Mouse (Mus musculus) cortical plate, adult 2 months (tissue): Measurements from ENCODE around the gene Crkl. TPM values are rescaled to one million over a fixed set of nuclear protein-coding genes. Genes with fewer than 3 reads are reported as not detected.

Experiments
- H3K27ac ChIP-seq: fragments of 200-500 bp; 2 replicates; pipeline ENCODE4 v1.5.1; 2012; ENCODE audit warnings: low read length, control low read depth, inconsistent platforms; ENCODE audit not compliant: insufficient read depth
- H3K4me1 ChIP-seq: fragments of 200-500 bp; 2 replicates; pipeline ENCODE4 v1.6.1; 2011; ENCODE audit warnings: low read length; ENCODE audit not compliant: control insufficient read depth, insufficient read depth
- H3K4me3 ChIP-seq: fragments of 200-500 bp; 2 replicates; pipeline ENCODE4 v1.5.1; 2011; ENCODE audit warnings: mild to moderate bottlenecking, low read length, control low read depth; ENCODE audit not compliant: insufficient read depth
- CTCF ChIP-seq: fragments of 200-500 bp; IDR thresholded peaks from 2 replicates; pipeline ENCODE4 v1.5.1; 2011; ENCODE audit warnings: mild to moderate bottlenecking, control low read depth, low read length; ENCODE audit not compliant: insufficient read depth; ENCODE audit errors: extremely low read depth
- POLR2A ChIP-seq: fragments of 200-500 bp; IDR thresholded peaks from 2 replicates; pipeline ENCODE4 v1.6.1; 2011; ENCODE audit warnings: mild to moderate bottlenecking, low read length, control low read depth; ENCODE audit not compliant: insufficient read depth; ENCODE audit errors: extremely low read depth
- polyA plus RNA-seq: library from polyadenylated mRNA; depleted of rRNA; stranded (reverse); fragments of >200 nt; gene quantifications from 2 replicates; pipeline ENCODE4 v1.2.3, GENCODE M21; 2012

The Crkl gene
- polyA plus RNA-seq, 1 experiment, result 22.8 TPM

- no peak overlapping the region for H3K4me3 ChIP-seq
These were observed 29.7 kb downstream of the Crkl start for GRCm38 (mm10) chr16:17481465-17481864.

DNA sequence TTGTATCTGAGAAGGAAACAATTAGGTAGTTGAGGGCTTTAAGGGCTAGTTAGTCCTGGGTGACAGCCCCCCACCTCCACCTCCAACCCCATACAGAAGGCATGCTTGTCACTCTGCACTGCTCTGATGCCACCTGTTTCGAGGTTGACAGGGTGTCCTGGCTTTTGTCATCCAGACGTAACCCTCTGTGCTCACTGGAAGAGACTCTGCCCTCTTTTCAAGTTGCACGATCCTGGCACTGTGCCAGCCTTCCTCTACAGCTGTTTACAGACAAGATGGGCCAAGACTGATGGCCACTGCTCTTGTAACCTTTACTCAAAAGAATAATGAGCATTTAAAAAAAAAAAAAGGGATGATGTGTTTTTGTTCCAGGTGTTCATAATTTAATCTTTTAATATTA, 34.7 kb downstream of the Crkl start:
- Histone ChIP-seq H3K27ac (no peak overlapping the region), H3K4me3 (no peak overlapping the region), H3K4me1 (peaks cover 4% of the 10 kb centered on the region; the same call in 1 of the 2 replicates)
- TF ChIP-seq POLR2A, result no peak
- no peak for TF ChIP-seq CTCF

More at GRCm38 (mm10) chr16:17481465-17481864, 29.7 kb downstream of the Crkl start:
- H3K27ac ChIP-seq, result no peak overlapping the region
- TF ChIP-seq POLR2A, result no peak
- TF ChIP-seq CTCF, result no peak
- H3K4me1 ChIP-seq, result peaks cover 5% of the 10 kb centered on the region

- peak overlapping the region; percentile 48 for H3K4me3 ChIP-seq
- peaks cover 12% of the 10 kb centered on the region for H3K4me1 ChIP-seq
- H3K27ac ChIP-seq, result no peak overlapping the region
- TF ChIP-seq CTCF (peak; percentile 30; the same call in 1 of the 2 replicates), POLR2A (no peak)
These were observed 37.0 kb downstream of the Crkl start for GRCm38 (mm10) chr16:17488478-17489468.

- no peak for TF ChIP-seq POLR2A
- TF ChIP-seq CTCF, result no peak
- Histone ChIP-seq H3K27ac (0 out of 2 replicates have a peak within 1 kb of the TSS, but pooled peaks have one; percentile 75), H3K4me3 (peak within 1 kb of the TSS; percentile 48), H3K4me1 (peaks cover 12% of the 10 kb centered on the region)
These were observed 37.8 kb downstream of the Crkl start, which contains the start of gene Aifm3 for GRCm38 (mm10) chr16:17489469-17490111. Gene Aifm3 (plus strand): TSS chr16:17489611.

DNA sequence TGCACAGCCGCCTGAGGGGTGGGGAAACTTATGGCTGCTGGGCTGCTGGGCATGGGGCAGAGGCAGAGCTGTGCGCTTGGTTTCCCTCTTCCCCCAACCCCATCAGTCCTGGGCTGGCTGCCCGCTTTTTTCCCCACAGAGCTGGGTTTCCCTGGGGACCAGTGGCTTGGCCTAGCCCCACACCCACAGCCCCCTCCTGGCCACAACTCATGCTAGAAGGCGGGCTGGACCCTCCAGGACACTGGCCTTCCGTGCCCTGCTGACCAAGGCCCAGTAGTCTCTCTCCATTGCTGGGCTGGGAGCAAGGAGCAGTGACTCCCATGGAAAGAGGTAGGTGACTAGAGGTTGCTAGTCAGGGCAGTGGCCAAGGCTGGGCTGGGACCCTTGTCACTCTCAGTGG, 39.4 kb downstream of the Crkl start:
- H3K4me1 ChIP-seq, result peaks cover 12% of the 10 kb centered on the region
- TF ChIP-seq CTCF (no peak), POLR2A (no peak)
- no peak overlapping the region for H3K4me3 ChIP-seq
- peak overlapping the region; percentile 75; the same call in 1 of the 2 replicates for H3K27ac ChIP-seq

- peaks cover 17% of the 10 kb centered on the region for H3K4me1 ChIP-seq
- no peak overlapping the region for H3K4me3 ChIP-seq
- TF ChIP-seq POLR2A (no peak), CTCF (no peak)
- H3K27ac ChIP-seq, result peak overlapping the region; percentile 75
These were observed 40.2 kb downstream of the Crkl start for GRCm38 (mm10) chr16:17491896-17492561.

DNA sequence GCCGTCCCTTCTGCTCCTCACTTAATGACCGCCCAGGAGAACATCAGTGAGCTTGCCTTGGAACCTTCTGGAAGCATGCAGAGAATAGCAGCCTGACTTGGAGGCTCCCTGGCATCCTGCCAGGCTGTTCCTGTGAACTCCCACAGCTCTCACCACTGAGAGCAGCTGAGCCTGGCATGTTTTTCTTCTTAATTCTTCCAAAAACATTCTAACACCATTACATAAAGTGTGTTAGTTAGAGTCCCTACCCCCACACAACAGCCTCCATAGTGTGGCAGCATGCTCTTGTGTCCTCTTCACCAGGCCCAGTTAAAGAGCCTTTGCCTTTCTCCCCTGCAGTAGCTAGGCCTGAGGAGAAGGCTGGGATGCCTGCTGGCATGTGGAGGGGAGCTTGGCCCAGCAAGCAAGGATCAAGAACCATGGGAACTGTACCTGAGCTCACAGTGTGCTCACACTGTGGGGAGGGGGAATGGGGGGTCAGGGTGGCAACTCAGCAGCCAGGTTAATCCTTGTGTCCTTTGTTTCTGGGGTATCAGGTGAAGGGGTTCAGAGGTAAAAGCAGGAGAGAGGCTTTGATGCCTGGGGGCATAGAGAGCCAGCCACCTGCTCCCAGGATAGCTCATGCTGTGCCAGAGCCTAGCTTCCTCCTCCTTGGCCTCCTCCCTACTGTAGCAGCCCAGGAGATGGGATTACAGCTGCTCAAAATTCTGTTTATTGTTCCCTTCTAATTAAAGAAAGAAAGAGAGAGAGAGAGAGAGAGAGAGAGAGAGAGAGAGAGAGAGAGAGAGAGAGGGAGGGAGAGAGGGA, 44.9 kb downstream of the Crkl start:
- H3K27ac ChIP-seq, result peak overlapping the region; percentile 51
- peaks cover 15% of the 10 kb centered on the region for H3K4me1 ChIP-seq
- H3K4me3 ChIP-seq, result no peak overlapping the region
- no peak for TF ChIP-seq POLR2A
- no peak for TF ChIP-seq CTCF

DNA sequence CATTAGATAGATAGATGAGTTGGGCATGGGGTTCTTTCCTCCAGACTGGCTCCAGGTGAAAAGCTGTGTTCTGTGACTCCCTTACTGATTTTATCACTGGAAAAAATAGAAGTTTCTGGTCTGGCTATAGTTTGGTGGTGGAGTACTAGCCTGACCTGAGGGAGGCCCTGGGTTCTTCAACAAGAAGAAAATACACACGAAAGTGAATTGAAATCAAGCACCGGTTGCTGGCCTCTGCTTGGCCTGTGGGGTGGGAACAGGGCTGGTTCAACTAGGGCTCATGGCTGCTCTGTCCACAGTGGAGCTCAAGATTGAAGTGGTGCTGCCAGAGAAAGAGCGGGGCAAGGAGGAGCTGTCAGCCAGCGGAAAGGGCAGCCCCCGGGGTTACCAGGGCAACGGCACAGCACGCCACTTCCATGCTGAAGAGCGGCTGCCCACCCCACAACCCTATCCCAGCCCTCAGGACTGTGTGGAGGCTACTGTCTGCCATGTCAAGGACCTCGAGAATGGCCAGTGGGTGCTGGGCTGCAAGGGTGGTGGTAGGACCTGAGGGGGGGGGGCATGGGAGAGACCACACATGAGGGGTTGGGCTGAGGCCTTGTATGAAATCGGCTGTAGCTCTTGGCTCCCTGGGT, 47.6 kb downstream of the Crkl start:
- Histone ChIP-seq H3K4me1 (peaks cover 8% of the 10 kb centered on the region), H3K27ac (no peak overlapping the region), H3K4me3 (no peak overlapping the region)
- TF ChIP-seq POLR2A, result no peak
- no peak for TF ChIP-seq CTCF
